Mouse (Mus musculus) small intestine, adult 2 months (tissue): ENCODE data around the gene Rcn3.

ENCODE experiments used
- CTCF ChIP-seq: fragments of 200-500 bp; IDR thresholded peaks from 2 replicates; pipeline ENCODE4 v1.5.1; 2012; ENCODE audit warnings: low read depth, mild to moderate bottlenecking, control low read depth, inconsistent platforms, low read length, moderate library complexity, mixed read lengths; ENCODE audit not compliant: insufficient replicate concordance, insufficient read length; ENCODE audit errors: extremely low read depth
- POLR2A ChIP-seq: fragments of 200-500 bp; IDR thresholded peaks from 2 replicates; pipeline ENCODE4 v1.6.1; 2012; ENCODE audit warnings: low read depth, mild to moderate bottlenecking, control low read depth, inconsistent platforms, low read length, moderate library complexity

DNA sequence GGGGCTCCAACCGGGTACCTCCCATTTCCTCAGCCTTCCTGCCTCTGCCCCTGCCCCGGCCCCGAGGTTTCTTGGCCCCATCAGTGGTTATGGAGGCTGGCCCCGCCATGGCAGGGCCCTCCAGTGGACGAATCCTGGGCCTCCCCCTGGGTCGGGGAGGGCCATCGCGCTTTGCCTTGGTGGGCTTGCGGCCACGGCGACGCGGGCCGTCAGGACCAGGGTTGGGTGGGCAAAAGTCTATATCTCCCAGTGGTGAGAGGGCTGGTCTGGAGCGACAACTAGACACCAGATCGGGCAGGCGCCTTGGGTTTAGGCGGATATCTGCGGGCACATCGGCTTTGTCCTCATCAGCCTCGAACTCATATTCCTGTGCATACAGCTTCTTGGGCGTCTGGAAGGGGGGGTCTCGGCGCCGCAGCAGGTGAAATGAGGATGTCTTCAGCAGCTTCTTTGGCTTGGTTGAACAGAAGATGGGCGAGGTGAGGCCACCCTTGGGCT lies 45.1 kb downstream of the Rcn3 start:
- TF ChIP-seq POLR2A (no peak), CTCF (no peak)
